Mouse (Mus musculus) ES-E14 (cell line): Measurements from ENCODE around the gene Slx4. TPM values are rescaled to one million over a fixed set of nuclear protein-coding genes. Genes with fewer than 3 reads are reported as not detected.

Experiments
- DNase-seq: peaks from one replicate; pipeline ENCODE4 v3.0.0-alpha.2; 2013; ENCODE audit warnings: low read depth, low spot score
- H3K27ac ChIP-seq: 2 replicates; pipeline ENCODE4 v1.5.1; 2012; ENCODE audit warnings: low read depth, mild to moderate bottlenecking, low read length, moderate library complexity, mixed read lengths; ENCODE audit not compliant: poor library complexity, insufficient read depth, severe bottlenecking
- H3K36me3 ChIP-seq: 2 replicates; pipeline ENCODE4 v1.6.1; 2012; ENCODE audit warnings: mild to moderate bottlenecking, low read length, moderate library complexity, mixed read lengths; ENCODE audit not compliant: control insufficient read depth, poor library complexity, insufficient read depth, severe bottlenecking
- H3K4me1 ChIP-seq, 2 experiments: fragments of 150-350 bp in 1 of 2; sonication (generic) in 1 of 2; 2 replicates each; pipeline ENCODE4 v1.6.1; 2012; ENCODE audit warnings: low read length in 2 of 2, mild to moderate bottlenecking in 1 of 2, mixed read lengths in 1 of 2; ENCODE audit not compliant: control insufficient read depth in 2 of 2, insufficient read depth in 2 of 2, poor library complexity in 1 of 2
- H3K4me3 ChIP-seq, 2 experiments: fragments of 150-350 bp in 1 of 2; sonication (generic) in 1 of 2; 2 replicates each; pipeline ENCODE4 v1.5.1; 2012; ENCODE audit warnings: low read length in 2 of 2, low read depth in 1 of 2, mild to moderate bottlenecking in 1 of 2, mixed read lengths in 1 of 2; ENCODE audit not compliant: insufficient read depth in 1 of 2, poor library complexity in 1 of 2, severe bottlenecking in 1 of 2
- H3K9ac ChIP-seq: 2 replicates; pipeline ENCODE4 v1.6.1; 2012; ENCODE audit warnings: low read depth, mild to moderate bottlenecking, low read length, mixed read lengths; ENCODE audit not compliant: poor library complexity, insufficient read depth, severe bottlenecking
- H3K9me3 ChIP-seq: fragments of 150-350 bp; sonication (generic); 2 replicates; pipeline ENCODE4 v1.6.1; 2012; ENCODE audit warnings: low read depth, mild to moderate bottlenecking, low read length; ENCODE audit not compliant: control insufficient read depth, insufficient read depth
- CHD2 ChIP-seq: IDR thresholded peaks from 2 replicates; pipeline ENCODE4 v1.6.1; 2014; ENCODE audit warnings: mild to moderate bottlenecking, low read depth, low read length, inconsistent platforms
- HCFC1 ChIP-seq: IDR thresholded peaks from 2 replicates; pipeline ENCODE4 v1.6.1; 2012; ENCODE audit warnings: low read length, inconsistent platforms, borderline replicate concordance; ENCODE audit not compliant: insufficient read depth
- MAFK ChIP-seq: IDR thresholded peaks from 2 replicates; pipeline ENCODE4 v1.6.1; 2014; ENCODE audit warnings: mild to moderate bottlenecking, low read depth, low read length, inconsistent platforms; ENCODE audit not compliant: insufficient read depth
- ZC3H11A ChIP-seq: IDR thresholded peaks from 2 replicates; pipeline ENCODE4 v1.6.1; 2012; ENCODE audit warnings: low read depth, mild to moderate bottlenecking, inconsistent platforms, low read length, borderline replicate concordance
- ZNF384 ChIP-seq: IDR thresholded peaks from 2 replicates; pipeline ENCODE4 v1.6.1; 2012; ENCODE audit warnings: low read depth, low read length, inconsistent platforms
- in situ Hi-C, 2 experiments: fragments of 600-800 bp; cut with MboI; formaldehyde crosslinking; loops; one replicate each; pipeline ENCODE4 v1.15.1; 2025; ENCODE audit warnings: low sequenced_read_pairs in 2 of 2, inconsistent platforms in 1 of 2; ENCODE audit not compliant: unreplicated experiment in 2 of 2
- total RNA-seq: library from RNA; depleted of rRNA; stranded (reverse); fragments of 300-350 nt; gene quantifications from 2 replicates; pipeline ENCODE4 v1.2.3, GENCODE M21; 2012

Gene Slx4
- total RNA-seq, 1 experiment = 40.5 TPM

- no peak overlapping the region for H3K9ac ChIP-seq
- no peaks in the 10 kb centered on the region for H3K9me3 ChIP-seq
- no peak overlapping the region for H3K4me3 ChIP-seq
- in situ Hi-C loops = no loop called here
- no peak for DNase-seq
- peaks cover 0 to 5% of the 10 kb centered on the region in 2 experiments; a peak in 1 of 4 replicates for H3K4me1 ChIP-seq
- peaks cover 56% of the 10 kb centered on the region for H3K36me3 ChIP-seq
- TF ChIP-seq MAFK = no peak
- no peak for TF ChIP-seq ZC3H11A
- no peak for TF ChIP-seq CHD2
- no peak for TF ChIP-seq ZNF384
- TF ChIP-seq HCFC1 = no peak
- no peak overlapping the region for H3K27ac ChIP-seq
Measured at GRCm38 (mm10) chr16:4040206-4040605, 36.6 kb upstream of the Slx4 start.

DNA sequence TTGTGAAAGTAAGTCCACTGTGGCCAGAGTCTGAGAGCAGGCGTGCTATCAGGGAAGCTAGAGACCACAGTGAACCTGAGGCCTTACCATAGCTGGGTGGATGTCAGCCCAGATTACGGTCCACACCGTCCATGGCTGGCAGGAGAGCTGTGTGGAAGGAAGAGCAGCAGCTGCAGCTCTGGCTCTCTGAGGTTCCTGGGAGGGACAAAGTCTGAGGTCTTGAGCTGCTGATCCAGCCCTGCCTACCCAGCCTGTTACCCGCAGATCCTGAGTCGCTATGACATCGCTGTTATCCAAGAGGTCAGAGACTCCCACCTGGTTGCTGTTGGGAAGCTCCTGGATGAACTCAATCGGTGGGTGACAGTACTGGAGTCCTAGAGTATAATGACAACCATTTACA lies 34.1 kb upstream of the Slx4 start:
- Histone ChIP-seq H3K36me3 (peaks cover 39% of the 10 kb centered on the region), H3K4me3 (no peak overlapping the region), H3K9ac (no peak overlapping the region), H3K9me3 (no peaks in the 10 kb centered on the region), H3K4me1 (peaks cover 0 to 8% of the 10 kb centered on the region in 2 experiments; a peak in 1 of 4 replicates), H3K27ac (no peak overlapping the region)
- in situ Hi-C loops = no loop called here
- TF ChIP-seq HCFC1 (no peak), CHD2 (no peak), ZC3H11A (no peak), ZNF384 (no peak), MAFK (no peak)
- DNase-seq = no peak

- Histone ChIP-seq H3K9me3 (no peaks in the 10 kb centered on the region), H3K9ac (no peak within 1 kb of the TSS), H3K27ac (no peak within 1 kb of the TSS), H3K36me3 (peaks cover 39% of the 10 kb centered on the region), H3K4me1 (peaks cover 3 to 12% of the 10 kb centered on the region in 2 experiments; a peak in 2 of 4 replicates), H3K4me3 (no peak within 1 kb of the TSS)
- DNase-seq = no peak
- TF ChIP-seq HCFC1 (no peak), ZC3H11A (no peak), MAFK (no peak), ZNF384 (no peak), CHD2 (no peak)
- in situ Hi-C loops = no loop called here
Measured at GRCm38 (mm10) chr16:4036807-4037206, 33.2 kb upstream of the Slx4 start, which contains the start of gene Dnase1. Gene Dnase1, plus strand, starts transcription at chr16:4036942.

GRCm38 (mm10) chr16:4035575-4035974 lies 32.0 kb upstream of the Slx4 start:
- Histone ChIP-seq H3K27ac (no peak overlapping the region), H3K9me3 (no peaks in the 10 kb centered on the region), H3K4me1 (peaks cover 6 to 13% of the 10 kb centered on the region in 2 experiments; a peak in 2 of 4 replicates), H3K36me3 (peaks cover 37% of the 10 kb centered on the region), H3K9ac (no peak overlapping the region), H3K4me3 (no peak overlapping the region)
- DNase-seq = no peak
- in situ Hi-C loops = no loop called here
- TF ChIP-seq HCFC1 (no peak), ZNF384 (no peak), MAFK (no peak), CHD2 (no peak), ZC3H11A (no peak)
